Mouse (Mus musculus): Measurements from ENCODE around the gene Pcdh9.

The Pcdh9 gene

GRCm38 (mm10) chr14:93182606-93183491 lies 707.6 kb downstream of the Pcdh9 start:
- no peak for DNase-seq (ENCODE audit: low read depth, low spot score)

GRCm38 (mm10) chr14:93169201-93169600 lies 721.3 kb downstream of the Pcdh9 start:
- DNase-seq (ENCODE audit: low read depth, low spot score) = no peak

GRCm38 (mm10) chr14:93168367-93168766 lies 722.1 kb downstream of the Pcdh9 start:
- DNase-seq (ENCODE audit: low read depth, low spot score) = no peak

GRCm38 (mm10) chr14:93143414-93143813 lies 747.1 kb downstream of the Pcdh9 start:
- no peak for DNase-seq (ENCODE audit: low read depth, low spot score)

- DNase-seq (ENCODE audit: low read depth, low spot score) = no peak
Measured at GRCm38 (mm10) chr14:93142076-93142475, 748.4 kb downstream of the Pcdh9 start.

- no peak for DNase-seq (ENCODE audit: low read depth, low spot score)
Measured at GRCm38 (mm10) chr14:93126993-93127392, 763.5 kb downstream of the Pcdh9 start.

- DNase-seq (ENCODE audit: low read depth, low spot score) = peak; percentile 0
Measured at GRCm38 (mm10) chr14:93102755-93103154, 787.7 kb downstream of the Pcdh9 start.

- DNase-seq (ENCODE audit: low read depth, low spot score) = no peak
Measured at GRCm38 (mm10) chr14:93095081-93095480, 795.4 kb downstream of the Pcdh9 start.

- no peak for DNase-seq (ENCODE audit: low read depth, low spot score)
Measured at GRCm38 (mm10) chr14:93092806-93093205, 797.7 kb downstream of the Pcdh9 start.

GRCm38 (mm10) chr14:93085646-93086045 lies 804.8 kb downstream of the Pcdh9 start:
- no peak for DNase-seq (ENCODE audit: low read depth, low spot score)

GRCm38 (mm10) chr14:93083140-93083539 lies 807.3 kb downstream of the Pcdh9 start:
- peak; percentile 16 for DNase-seq (ENCODE audit: low read depth, low spot score)

GRCm38 (mm10) chr14:93080910-93081309 lies 809.6 kb downstream of the Pcdh9 start:
- no peak for DNase-seq (ENCODE audit: low read depth, low spot score)

GRCm38 (mm10) chr14:93075761-93076160 lies 814.7 kb downstream of the Pcdh9 start:
- no peak for DNase-seq (ENCODE audit: low read depth, low spot score)

GRCm38 (mm10) chr14:93072346-93072745 lies 818.1 kb downstream of the Pcdh9 start:
- no peak for DNase-seq (ENCODE audit: low read depth, low spot score)

GRCm38 (mm10) chr14:93070140-93070539 lies 820.3 kb downstream of the Pcdh9 start:
- DNase-seq (ENCODE audit: low read depth, low spot score) = no peak

GRCm38 (mm10) chr14:93067411-93068336 lies 822.8 kb downstream of the Pcdh9 start:
- DNase-seq (ENCODE audit: low read depth, low spot score) = no peak

GRCm38 (mm10) chr14:93066732-93067410 lies 823.6 kb downstream of the Pcdh9 start:
- DNase-seq (ENCODE audit: low read depth, low spot score) = no peak

- no peak for DNase-seq (ENCODE audit: low read depth, low spot score)
Measured at GRCm38 (mm10) chr14:93061824-93062620, 828.5 kb downstream of the Pcdh9 start.

GRCm38 (mm10) chr14:93058799-93059198 lies 831.7 kb downstream of the Pcdh9 start:
- no peak for DNase-seq (ENCODE audit: low read depth, low spot score)

- no peak for DNase-seq (ENCODE audit: low read depth, low spot score)
Measured at GRCm38 (mm10) chr14:93055997-93056396, 834.5 kb downstream of the Pcdh9 start.

- DNase-seq (ENCODE audit: low read depth, low spot score) = no peak
Measured at GRCm38 (mm10) chr14:93040591-93040990, 849.9 kb downstream of the Pcdh9 start.

Measured in ZHBTc4 (cell line).